Mouse (Mus musculus): ENCODE measurements at regions not wholly inside any gene's neighbourhood (a gene's known extent, or its start where the extent isn't known, plus 50 kb on each side); places are given as distances from the start of the nearest gene placed in this dataset.
"Not testable (repeated sequence)": the region's sequence is repeated elsewhere in the genome, so short reads cannot be mapped to it uniquely, and the experiment has no call there.

DNA sequence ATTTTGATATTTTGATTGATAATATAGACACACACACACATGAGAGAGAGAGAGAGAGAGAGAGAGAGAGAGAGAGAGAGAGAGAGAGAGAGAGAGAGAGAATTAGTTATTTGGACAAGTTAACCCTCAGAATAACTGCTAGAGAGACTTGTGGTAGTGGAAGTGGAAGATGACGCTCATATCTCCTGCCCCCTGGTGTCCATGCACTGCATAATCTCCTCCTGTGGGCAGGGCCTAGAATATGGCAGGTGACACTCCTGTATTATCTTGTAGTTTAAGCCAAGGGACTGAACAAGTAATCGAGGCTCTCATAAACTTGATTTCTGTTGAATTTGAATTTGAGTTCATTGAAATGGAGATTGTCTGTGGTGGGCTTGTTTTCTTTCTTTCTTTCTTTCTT lies 663.5 kb upstream of the Olfr1507 start:
- DNase-seq (ENCODE audit: low spot score), result not testable (repeated sequence)

DNA sequence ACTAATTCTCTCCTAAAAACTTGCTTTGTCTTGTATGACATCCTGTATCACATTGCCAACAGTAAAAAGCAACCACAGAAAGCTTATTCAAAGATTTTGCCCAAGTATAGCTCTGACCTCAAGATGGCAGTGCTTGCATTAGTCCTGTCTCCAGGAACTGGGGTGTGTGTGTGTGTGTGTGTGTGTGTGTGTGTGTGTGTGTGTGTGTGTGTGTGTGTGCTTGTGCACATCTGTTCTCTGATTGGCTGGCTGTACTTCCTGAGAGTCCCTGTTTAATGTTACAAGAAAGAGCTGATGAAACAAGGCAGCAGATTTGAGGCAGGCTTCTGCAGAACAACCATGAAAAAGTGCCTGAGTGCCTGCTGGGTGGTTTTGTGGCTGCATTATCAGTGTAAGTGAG lies 639.2 kb upstream of the Olfr1507 start:
- DNase-seq (ENCODE audit: low spot score), result not testable (repeated sequence)

DNA sequence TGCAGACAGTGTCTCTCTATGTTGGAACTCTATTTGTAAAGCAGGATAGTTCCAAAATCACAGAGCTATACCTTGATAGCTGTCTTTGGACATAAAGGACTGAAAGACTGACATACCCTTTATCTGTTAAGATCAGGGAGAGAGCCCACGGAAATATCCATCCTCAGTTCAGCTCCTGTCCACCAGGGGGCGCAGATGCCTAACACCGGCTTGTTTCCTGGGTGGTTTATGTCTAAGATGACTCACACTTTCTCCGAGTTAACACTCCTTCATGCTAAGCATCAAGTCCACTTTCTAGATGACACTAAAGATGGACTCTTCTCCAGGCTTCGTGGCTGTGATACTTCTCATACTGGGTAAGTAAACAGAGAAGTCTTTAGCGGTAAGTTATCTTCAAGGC lies 636.8 kb upstream of the Olfr1507 start:
- DNase-seq (ENCODE audit: low spot score), result not testable (repeated sequence)

DNA sequence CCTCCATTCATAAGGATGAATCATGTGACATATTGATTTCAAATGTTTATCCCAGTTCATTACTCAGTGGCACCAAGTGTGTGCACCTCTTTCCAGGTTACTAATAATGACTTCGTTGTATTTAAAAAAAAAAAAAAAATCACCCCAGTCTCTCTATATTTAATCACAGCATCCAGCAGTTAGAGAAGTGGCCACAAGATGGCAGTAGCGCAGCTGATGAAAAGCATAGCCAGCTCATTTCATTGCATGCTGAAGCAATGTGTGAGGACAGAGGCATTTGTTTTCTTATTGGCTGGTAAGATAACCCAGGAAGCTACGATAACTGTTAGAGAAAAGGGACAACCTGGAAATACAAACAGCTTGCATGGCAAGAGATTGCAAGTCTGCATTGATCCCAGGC lies 626.2 kb upstream of the Olfr1507 start:
- DNase-seq (ENCODE audit: low spot score), result not testable (repeated sequence)

DNA sequence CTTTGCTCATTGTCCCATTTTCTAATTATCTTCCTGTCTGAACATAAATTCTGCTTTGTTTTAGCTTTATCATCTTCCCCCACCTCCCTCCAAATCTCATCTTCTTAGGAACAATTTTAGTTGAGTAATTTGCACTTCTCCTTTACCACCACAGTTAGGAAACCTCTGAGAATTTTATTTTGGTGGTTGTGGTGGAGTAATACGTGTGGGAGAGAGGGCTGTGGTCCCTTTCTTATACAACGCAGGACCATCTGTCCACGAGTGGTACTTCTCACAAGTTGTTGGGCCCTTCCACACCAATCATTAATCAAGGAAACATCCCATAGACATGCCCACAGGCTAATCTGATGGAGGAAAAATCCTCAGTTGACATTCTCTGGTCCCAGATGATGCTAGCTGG lies 614.2 kb upstream of the Olfr1507 start:
- DNase-seq (ENCODE audit: low spot score), result not testable (repeated sequence)

DNA sequence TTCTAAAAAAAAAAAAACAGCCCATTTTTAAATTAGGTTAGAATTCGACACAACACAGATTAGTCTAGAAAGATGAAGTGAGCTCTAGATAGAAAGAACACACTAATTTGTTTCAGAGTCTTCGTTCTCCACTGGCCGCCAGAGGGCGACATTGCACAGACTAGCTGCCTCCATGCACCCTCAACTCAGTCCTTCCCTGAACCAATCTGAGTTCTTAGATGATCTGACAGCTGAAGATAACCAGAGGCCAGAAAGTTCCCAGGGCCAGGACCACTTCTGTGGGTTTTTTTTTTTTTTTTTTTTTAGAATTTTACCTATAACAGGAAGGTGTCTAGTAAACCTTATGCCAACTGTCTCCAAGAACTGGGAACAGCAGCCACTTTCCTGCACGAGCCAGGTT lies 605.8 kb upstream of the Olfr1507 start:
- not testable (repeated sequence) for DNase-seq (ENCODE audit: low spot score)

DNA sequence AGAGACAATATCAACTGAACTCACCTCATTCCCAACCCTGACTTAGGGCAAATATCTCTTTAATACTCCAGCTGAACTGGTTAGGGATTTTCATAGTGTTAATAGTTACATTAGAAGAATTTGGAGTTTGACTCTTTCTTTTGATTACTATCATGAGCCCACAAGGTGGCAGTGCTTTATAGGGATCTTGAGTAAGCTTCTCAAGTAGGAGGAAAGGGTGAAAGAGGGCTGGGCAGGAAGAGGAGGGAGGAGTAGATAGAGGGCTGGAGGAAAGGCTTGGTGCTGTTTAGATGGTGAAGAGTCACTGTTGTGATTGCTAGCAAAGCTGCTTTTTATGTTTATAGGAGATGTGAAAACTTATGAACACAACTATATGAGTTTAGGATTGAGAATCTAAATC lies 595.4 kb upstream of the Olfr1507 start:
- DNase-seq (ENCODE audit: low spot score), result not testable (repeated sequence)

DNA sequence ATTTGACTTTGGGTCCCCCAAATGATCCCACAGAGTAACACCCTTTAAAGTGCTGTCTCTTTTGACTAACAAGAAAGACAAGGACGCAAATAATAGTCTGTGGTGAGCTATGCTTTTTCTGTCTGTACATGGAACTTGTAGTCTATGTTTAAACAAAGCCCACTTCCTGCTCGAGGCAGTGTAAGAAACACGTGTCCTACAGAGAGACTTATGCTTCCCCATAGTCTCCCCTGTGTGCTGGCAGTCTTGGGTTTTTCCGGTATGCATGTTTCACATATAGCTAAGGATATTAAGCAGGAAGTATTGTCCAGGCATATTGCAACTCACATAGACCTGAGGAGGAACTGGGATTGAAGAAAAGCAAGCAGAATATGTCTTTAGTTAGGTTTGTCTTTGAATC lies 586.3 kb upstream of the Olfr1507 start:
- DNase-seq (ENCODE audit: low spot score), result not testable (repeated sequence)

DNA sequence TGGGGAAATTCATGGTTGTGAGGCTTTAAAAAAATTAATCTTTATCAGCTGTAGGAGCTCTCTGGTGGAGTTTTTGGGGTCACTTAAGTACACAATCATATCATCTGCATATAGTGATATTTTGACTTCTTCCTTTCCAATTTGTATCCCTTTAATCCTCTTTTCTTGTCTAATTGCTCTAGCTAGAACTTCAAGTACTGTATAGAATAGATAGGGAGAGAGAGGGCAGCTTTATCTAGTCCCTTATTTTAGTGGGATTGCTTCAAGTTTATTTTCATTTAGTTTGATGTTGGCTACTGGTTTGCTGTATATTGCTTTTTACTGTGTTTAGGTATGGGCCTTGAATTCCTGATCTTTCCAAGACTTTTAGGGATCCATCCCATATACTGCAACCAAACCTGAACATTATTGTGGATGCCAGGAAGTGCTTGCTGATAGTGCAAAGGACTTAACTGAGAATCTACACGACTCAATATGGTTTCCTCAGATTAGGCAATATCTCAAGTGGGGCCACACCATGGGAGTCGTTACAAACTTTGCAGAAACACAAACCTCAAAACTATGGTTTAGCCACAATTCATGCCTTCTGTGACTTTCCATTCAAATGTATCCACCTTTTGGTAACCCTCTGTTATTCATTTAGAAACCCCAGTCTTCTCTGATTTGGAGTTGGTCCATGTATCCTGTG lies 585.6 kb upstream of the Olfr1507 start:
- DNase-seq (ENCODE audit: low spot score), result not testable (repeated sequence)

DNA sequence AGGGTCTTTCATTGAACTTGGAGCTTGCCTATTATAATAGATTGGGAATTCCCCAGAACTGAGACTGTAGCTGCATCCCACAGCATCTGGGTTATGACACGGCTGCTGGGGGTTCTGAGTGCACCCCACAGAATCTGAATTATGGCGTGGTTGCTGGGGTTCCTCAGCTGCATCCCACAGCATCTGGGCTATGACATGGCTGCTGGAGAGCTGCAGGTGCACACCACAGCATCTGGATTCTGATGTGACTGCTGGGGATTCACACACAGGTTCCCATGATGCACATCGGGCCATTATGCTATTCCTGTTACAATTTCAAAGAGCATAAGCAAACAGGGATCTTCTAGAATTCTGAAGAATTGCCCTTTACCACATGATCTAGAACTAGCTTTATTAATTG lies 585.0 kb upstream of the Olfr1507 start:
- DNase-seq (ENCODE audit: low spot score), result not testable (repeated sequence)

DNA sequence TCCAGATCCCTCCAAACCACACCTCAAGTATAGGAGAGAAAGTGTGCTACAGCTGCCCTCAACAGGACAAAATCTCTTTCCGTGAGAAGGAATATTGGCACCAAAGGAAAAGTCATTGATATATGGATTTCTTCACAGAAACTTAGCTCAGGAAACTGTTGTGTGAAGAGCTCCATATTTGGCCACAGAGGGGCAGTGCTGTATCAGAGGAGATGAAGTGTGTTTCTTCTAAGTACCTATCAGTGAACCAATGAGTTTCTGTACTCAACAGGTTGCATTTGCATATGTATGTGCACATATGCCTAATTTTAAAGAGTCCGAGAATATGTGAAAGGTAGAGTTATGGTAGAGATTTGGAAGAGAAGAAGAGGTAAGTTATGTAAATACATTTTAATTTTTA lies 580.4 kb upstream of the Olfr1507 start:
- not testable (repeated sequence) for DNase-seq (ENCODE audit: low spot score)

DNA sequence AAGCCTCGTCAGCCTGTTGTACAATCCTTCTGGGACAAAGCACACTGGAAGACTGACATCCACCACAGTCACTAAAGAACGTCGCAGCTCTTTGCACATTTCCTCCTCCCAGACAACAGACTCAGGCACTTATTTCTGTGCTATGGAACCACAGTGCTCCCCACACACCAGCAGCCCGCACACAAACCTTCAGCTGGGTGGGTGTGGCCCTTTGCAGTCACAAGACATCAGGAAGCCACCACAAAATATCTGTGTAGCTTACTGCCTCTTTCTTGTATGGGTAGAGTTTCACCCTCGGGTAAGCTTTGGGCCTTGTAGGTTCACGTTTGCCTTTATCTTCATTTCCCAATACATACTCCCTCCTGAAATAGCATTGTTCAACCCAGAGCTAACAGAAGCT lies 577.6 kb upstream of the Olfr1507 start:
- not testable (repeated sequence) for DNase-seq (ENCODE audit: low spot score)

DNA sequence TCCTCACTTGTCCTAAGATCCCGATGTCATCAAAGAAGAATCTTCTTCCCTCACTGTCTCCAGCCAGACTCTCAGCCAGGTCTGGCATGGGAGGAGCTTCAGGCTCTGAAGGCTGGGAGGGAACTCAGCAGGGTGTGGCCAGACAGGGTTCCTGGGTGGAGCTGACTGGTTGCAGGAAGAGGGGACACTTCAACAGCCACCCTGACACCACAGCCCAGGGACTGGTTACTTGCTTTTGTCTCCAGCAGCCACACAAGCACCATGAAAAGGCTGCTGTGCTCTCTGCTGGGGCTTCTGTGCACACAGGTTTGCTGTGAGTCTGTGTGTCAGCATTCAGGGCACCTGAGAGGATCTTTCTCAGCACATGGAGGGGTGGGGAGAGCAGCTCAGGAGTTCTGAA lies 577.0 kb upstream of the Olfr1507 start:
- DNase-seq (ENCODE audit: low spot score), result not testable (repeated sequence)

DNA sequence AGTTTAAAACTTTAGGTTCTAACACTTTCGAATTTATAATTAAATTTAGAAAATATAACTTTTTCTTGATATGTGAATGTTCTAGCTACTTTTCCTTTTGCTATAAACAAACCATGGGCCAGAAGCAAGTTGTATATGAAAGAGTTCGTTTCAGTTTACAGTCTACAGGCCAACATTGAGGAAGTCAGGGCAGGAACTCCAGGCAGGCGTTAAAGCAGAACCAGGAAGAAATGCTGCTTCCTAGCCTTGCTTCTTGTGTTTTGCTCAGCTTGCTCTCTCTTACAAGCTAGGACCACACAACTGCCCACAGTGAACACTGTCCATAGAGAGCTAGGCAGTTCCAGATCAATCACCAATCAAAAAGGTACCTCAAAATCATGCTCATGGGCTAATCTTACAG lies 558.9 kb upstream of the Olfr1507 start:
- DNase-seq (ENCODE audit: low spot score), result not testable (repeated sequence)

DNA sequence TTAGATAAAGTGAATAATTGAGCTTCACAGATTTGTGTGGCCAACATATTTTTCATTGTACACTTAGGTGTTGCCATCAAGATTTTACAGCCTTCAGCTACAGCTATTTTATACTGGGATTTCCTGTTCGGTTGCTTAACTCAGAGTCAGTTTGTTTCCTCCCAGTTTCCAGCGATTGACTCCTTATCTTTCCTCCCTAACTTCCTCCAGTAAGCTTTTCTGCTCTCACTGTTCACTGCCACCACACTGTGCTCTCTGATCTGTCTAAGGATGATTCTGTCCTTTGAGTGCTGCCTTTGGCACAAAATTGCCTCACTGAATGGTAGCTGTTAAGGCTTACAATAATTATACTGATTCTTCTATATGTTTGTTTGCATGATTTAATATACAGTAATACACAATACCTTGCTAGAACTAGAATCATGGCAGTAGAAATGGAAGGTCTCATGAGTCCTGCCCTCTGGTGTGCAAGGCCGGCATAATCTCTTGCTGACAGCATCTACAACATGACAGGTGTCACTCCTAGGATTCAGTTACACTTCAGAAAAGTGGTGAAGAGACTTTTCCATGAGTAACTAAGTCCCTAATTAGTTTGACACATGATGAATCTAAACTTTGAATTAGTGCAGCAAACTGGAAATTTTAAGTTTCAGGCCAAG lies 558.0 kb upstream of the Olfr1507 start:
- DNase-seq (ENCODE audit: low spot score), result not testable (repeated sequence)

DNA sequence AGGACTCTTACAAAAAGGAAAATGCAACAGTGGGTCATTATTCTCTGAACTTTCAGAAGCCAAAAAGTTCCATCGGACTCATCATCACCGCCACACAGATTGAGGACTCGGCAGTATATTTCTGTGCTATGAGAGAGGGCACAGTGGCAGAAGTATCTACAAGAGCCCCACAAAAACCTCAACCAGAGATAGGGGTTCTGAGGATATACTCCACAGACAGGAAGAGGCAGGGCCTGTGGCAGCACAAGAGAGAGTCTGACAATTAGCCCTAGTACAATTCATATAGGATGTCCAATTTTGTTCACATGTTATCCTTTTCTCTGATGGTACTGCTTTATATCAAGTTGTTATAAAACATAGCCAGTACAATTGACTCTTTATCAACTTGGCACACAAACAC lies 552.1 kb upstream of the Olfr1507 start:
- DNase-seq (ENCODE audit: low spot score), result not testable (repeated sequence)

DNA sequence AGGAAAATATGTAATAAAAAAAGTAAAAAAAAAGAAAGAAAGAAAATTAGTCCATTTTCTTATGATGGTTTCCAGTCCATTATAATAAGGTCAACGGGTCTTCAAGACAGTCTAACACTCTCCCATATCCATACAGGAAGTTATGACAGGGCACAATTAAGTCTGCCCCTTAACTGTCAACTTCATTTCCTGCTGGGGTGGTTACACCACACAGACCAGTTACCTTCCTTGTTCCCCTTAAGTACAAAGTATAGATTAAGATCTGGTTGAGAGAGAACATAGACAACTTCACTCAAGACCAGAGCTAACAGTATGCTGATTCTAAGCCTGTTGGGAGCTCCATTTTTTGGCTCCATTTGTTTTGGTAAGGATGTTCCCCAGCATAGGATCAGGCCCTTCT lies 551.4 kb upstream of the Olfr1507 start:
- DNase-seq (ENCODE audit: low spot score), result not testable (repeated sequence)

DNA sequence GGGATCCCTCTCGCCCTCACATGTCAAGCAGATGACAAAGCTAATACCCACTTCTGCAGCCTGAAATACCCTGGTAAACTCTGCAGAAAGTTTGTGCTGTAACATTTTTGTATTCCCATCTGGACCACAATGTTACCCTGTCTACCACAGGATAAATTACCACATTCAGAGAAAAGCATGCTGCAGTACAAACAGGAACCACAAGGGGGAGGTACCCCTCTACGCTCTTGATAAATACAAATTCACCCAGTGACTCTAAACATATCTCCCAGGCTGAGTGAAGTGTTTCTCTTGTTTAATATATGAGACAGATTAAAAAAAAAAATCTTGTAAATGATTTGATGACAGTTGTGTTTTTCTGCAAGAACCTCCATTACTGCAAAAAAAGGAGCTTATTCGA lies 549.8 kb upstream of the Olfr1507 start:
- DNase-seq (ENCODE audit: low spot score), result not testable (repeated sequence)

DNA sequence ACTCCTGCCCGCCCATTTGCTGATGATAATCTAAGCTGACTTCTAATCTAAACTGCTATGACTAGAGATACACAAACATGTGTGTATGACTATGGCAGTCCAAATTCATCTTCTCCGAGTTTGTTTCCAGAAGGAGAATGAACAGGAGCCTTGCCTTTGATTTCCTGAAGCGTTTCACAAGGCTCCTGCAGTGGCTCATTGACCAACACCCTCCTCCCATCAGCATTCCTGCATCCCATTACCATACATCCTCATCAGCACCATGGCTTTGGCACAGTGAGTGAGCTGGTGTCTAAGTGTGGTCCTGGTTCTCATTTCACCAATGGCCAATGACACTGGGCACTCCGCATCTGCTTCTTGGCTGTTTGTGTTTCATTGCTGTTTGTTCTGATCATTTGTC lies 548.6 kb upstream of the Olfr1507 start:
- DNase-seq (ENCODE audit: low spot score), result not testable (repeated sequence)

DNA sequence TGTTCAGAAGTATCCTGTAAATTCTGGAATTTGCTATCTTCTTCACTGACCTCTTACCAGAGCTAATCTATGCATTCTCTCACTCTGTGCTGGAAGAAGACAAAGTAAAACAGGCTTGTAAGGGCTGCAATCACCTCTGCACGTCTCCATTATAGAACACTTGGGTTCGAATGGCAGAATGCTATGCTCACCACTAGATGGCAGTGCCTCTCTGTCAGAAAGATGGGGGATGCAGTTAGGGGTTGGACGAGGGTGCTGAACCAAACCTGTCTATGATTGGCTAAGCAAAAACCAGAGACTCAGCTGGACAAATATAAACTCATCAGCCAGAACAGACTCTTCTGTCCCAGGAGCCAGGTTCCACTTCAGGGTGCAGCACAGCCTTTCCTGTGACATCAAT lies 546.5 kb upstream of the Olfr1507 start:
- DNase-seq (ENCODE audit: low spot score), result not testable (repeated sequence)

DNA sequence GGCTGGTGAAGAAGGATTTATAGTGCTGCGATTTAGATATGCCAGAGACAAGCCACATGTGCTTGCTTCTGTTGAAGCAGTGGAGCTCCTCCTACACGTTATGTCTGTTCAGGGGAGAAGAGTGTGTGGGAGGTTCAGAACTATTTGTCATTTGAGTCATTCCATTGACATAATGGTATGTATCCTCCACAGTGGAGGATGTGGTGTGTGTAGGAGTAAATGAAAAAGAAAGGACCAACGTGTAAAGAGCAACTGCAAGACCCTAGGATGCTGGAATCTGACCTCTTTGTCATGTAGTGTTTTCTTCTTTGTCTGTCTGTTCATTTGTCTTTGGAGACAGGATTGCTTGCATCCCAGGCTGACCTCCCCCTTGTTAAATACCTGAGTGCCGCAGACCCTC lies 543.9 kb upstream of the Olfr1507 start:
- not testable (repeated sequence) for DNase-seq (ENCODE audit: low spot score)

DNA sequence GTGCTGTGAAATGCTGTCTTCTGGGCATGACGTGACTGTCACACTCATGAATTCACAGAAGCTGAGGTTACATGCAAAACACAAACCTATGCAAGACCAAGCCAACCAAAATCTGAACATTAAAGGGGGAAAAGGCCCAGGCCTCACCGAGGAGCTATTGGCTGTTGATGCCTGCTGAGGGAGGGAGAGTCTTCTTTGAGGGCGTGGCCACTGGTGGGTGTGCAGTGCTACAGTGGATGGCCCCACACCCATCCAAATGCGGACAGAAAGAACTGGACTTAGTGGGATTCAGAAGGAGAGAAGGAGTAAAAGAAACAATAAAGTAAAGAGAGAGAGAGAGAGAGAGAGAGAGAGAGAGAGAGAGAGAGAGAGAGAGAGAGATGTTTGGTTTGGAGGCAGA lies 539.4 kb upstream of the Olfr1507 start:
- not testable (repeated sequence) for DNase-seq (ENCODE audit: low spot score)

DNA sequence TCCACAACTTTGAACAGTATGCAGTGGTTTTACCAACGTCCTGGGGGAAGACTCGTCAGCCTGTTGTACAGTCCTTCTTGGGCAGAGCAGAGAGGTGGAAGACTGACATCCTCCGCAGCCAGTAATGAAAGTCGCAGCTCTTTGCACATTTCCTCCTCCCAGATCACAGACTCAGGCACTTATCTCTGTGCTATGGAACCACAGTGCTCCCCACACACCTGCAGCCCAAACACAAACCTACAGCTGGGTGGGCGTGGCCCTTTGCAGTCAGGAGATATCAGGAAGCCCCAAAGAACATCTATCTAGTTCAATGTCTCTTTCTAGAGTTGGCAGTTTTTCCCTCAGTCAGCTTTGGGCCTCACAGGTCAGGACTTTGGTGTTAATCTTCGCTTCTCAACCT lies 537.7 kb upstream of the Olfr1507 start:
- DNase-seq (ENCODE audit: low spot score), result not testable (repeated sequence)

Data from urinary bladder, adult 2 months (tissue).